Mouse (Mus musculus) gastrocnemius, adult 18-20 months (tissue): ENCODE results near the gene Dnaaf1. TPM values are rescaled to one million over a fixed set of nuclear protein-coding genes. Genes with fewer than 3 reads are reported as not detected.
A peak's percentile ranks its signal among the peaks of the same experiment; 100 is the strongest.

ENCODE experiments used
- DNase-seq: peaks from one replicate; pipeline ENCODE4 v3.0.0; 2021; ENCODE audit warnings: low spot score
- long read RNA-seq, 2 experiments: library from polyadenylated mRNA; stranded (forward); transcript quantifications; one replicate each; pipeline ENCODE4 v2.0.0; 2021
- total RNA-seq, 2 experiments: library from RNA; stranded (reverse); gene quantifications; 2 replicates each; pipeline ENCODE4 v1.2.3; 2021

Gene Dnaaf1
- not detected for total RNA-seq
- long read RNA-seq, experiment 1, result 0 reads
- long read RNA-seq, experiment 2, result 0 reads

- peak; percentile 97 for DNase-seq
Measured at GRCm38 (mm10) chr8:119574437-119575365, at the start of gene Dnaaf1, which contains the start of gene Hsdl1. Dnaaf1 (plus strand) TSS chr8:119575235. Hsdl1 (minus strand) TSS chr8:119575183.

GRCm38 (mm10) chr8:119528762-119529161 lies 46.3 kb upstream of the Dnaaf1 start:
- no peak for DNase-seq

GRCm38 (mm10) chr8:119530937-119531336 lies 44.1 kb upstream of the Dnaaf1 start:
- no peak for DNase-seq

- no peak for DNase-seq
Measured at GRCm38 (mm10) chr8:119531397-119531796, 43.6 kb upstream of the Dnaaf1 start.

- no peak for DNase-seq
Measured at GRCm38 (mm10) chr8:119531973-119532372, 43.1 kb upstream of the Dnaaf1 start.

GRCm38 (mm10) chr8:119544606-119545005 lies 30.4 kb upstream of the Dnaaf1 start:
- no peak for DNase-seq

- DNase-seq, result no peak
Measured at GRCm38 (mm10) chr8:119545180-119545579, 29.9 kb upstream of the Dnaaf1 start.

- no peak for DNase-seq
Measured at GRCm38 (mm10) chr8:119545791-119546190, 29.2 kb upstream of the Dnaaf1 start.

GRCm38 (mm10) chr8:119547019-119547691 lies 27.9 kb upstream of the Dnaaf1 start:
- no peak for DNase-seq

- no peak for DNase-seq
Measured at GRCm38 (mm10) chr8:119548560-119549113, 26.4 kb upstream of the Dnaaf1 start.

GRCm38 (mm10) chr8:119552967-119553366 lies 22.1 kb upstream of the Dnaaf1 start:
- DNase-seq, result no peak

GRCm38 (mm10) chr8:119555861-119556260 lies 19.2 kb upstream of the Dnaaf1 start:
- DNase-seq, result no peak

- DNase-seq, result no peak
Measured at GRCm38 (mm10) chr8:119557132-119557531, 17.9 kb upstream of the Dnaaf1 start.

GRCm38 (mm10) chr8:119557821-119558602 lies 17.0 kb upstream of the Dnaaf1 start:
- DNase-seq, result no peak

GRCm38 (mm10) chr8:119558603-119559401 lies 16.2 kb upstream of the Dnaaf1 start, which contains the start of gene Mbtps1:
Mbtps1 (minus strand) TSS chr8:119558735.
- DNase-seq, result peak; percentile 97

GRCm38 (mm10) chr8:119559402-119559720 lies 15.7 kb upstream of the Dnaaf1 start:
- DNase-seq, result no peak

GRCm38 (mm10) chr8:119563849-119564251 lies 11.2 kb upstream of the Dnaaf1 start:
- DNase-seq, result no peak

GRCm38 (mm10) chr8:119566367-119566766 lies 8.7 kb upstream of the Dnaaf1 start:
- DNase-seq, result no peak

- DNase-seq, result no peak
Measured at GRCm38 (mm10) chr8:119568251-119568650, 6.8 kb upstream of the Dnaaf1 start.

- no peak for DNase-seq
Measured at GRCm38 (mm10) chr8:119568951-119569350, 6.1 kb upstream of the Dnaaf1 start.
